Mouse (Mus musculus): ENCODE measurements at regions not wholly inside any gene's neighbourhood (a gene's known extent, or its start where the extent isn't known, plus 50 kb on each side); places are given as distances from the start of the nearest gene placed in this dataset.

DNA sequence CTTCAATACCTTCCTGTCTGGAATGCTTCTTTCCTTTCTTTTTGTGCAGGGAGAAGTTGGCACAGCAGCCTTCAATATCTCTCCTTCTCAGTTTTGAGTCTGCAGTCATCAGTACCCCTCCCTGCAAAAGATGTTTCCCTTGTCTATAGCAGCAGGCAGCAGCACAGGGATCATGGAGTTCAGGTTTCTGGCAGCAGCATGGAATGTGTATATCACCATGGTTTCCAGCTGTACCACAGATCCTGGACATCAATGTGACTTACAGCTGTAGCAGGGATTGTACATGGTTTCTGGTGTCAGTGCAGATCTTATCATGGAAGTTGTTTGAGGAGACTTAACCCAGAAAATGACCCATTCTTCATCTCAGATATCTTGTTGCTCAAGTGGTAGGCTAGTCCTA, 331.7 kb downstream of the Bmp2 start:
- H3K4me1 ChIP-seq (ENCODE audit: control insufficient read depth in 2 of 2, insufficient read depth in 2 of 2, low read length in 2 of 2, poor library complexity in 1 of 2), result no peaks in the 10 kb centered on the region
- in situ Hi-C loops (cut with MboI; ENCODE audit: low sequenced_read_pairs in 2 of 2, unreplicated experiment in 2 of 2), result no loop called here
- H3K9ac ChIP-seq (ENCODE audit: insufficient read depth, low read depth, low read length, poor library complexity, severe bottlenecking), result no peak overlapping the region
- TF ChIP-seq MAFK (IDR thresholded peaks at IDR 0.05; ENCODE audit: insufficient read depth, low read depth, low read length), result no peak
- TF ChIP-seq HCFC1 (IDR thresholded peaks at IDR 0.05; ENCODE audit: borderline replicate concordance, insufficient read depth, low read length), result no peak
- TF ChIP-seq CHD2 (IDR thresholded peaks at IDR 0.05; ENCODE audit: low read depth, low read length), result no peak
- TF ChIP-seq ZNF384 (IDR thresholded peaks at IDR 0.05; ENCODE audit: low read depth, low read length), result no peak
- TF ChIP-seq ZC3H11A (IDR thresholded peaks at IDR 0.05; ENCODE audit: borderline replicate concordance, low read depth, low read length), result no peak
- H3K36me3 ChIP-seq (ENCODE audit: control insufficient read depth, insufficient read depth, low read length, poor library complexity, severe bottlenecking), result no peaks in the 10 kb centered on the region
- H3K9me3 ChIP-seq (ENCODE audit: control insufficient read depth, insufficient read depth, low read depth, low read length), result no peaks in the 10 kb centered on the region
- H3K27ac ChIP-seq (ENCODE audit: insufficient read depth, low read depth, low read length, poor library complexity, severe bottlenecking), result no peak overlapping the region
- no peak for DNase-seq (ENCODE audit: low read depth, low spot score)
- no peak overlapping the region for H3K4me3 ChIP-seq (ENCODE audit: insufficient read depth in 1 of 2, low read depth in 1 of 2, low read length in 2 of 2, poor library complexity in 1 of 2, severe bottlenecking in 1 of 2)

DNA sequence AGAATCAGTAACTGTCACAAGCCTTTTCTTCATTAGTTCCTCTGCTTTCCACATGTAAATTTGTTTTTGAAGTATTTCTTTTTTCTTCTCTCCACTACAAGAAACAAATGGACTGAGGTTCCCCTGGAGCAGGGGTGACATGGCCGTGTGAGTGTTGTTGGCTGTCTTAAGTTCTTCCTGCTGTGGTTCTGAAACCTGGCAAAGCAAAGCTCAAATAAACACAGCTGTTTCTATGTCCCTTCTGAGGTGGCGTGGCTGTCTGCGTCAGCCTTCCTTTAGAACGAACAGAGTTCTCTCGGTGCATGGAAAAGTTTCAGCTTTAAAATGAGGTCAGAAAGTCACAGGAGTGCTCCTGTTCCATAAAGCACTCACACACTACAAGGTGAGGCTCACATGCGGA, 354.3 kb downstream of the Bmp2 start:
- Histone ChIP-seq H3K9ac (ENCODE audit: insufficient read depth, low read depth, low read length, poor library complexity, severe bottlenecking) (no peak overlapping the region), H3K27ac (ENCODE audit: insufficient read depth, low read depth, low read length, poor library complexity, severe bottlenecking) (no peak overlapping the region), H3K9me3 (ENCODE audit: control insufficient read depth, insufficient read depth, low read depth, low read length) (no peaks in the 10 kb centered on the region), H3K4me1 (ENCODE audit: control insufficient read depth in 2 of 2, insufficient read depth in 2 of 2, low read length in 2 of 2, poor library complexity in 1 of 2) (no peaks in the 10 kb centered on the region), H3K4me3 (ENCODE audit: insufficient read depth in 1 of 2, low read depth in 1 of 2, low read length in 2 of 2, poor library complexity in 1 of 2, severe bottlenecking in 1 of 2) (no peak overlapping the region), H3K36me3 (ENCODE audit: control insufficient read depth, insufficient read depth, low read length, poor library complexity, severe bottlenecking) (no peaks in the 10 kb centered on the region)
- in situ Hi-C loops (cut with MboI; ENCODE audit: low sequenced_read_pairs in 2 of 2, unreplicated experiment in 2 of 2), result no loop called here
- DNase-seq (ENCODE audit: low read depth, low spot score), result no peak
- no peak for TF ChIP-seq HCFC1 (IDR thresholded peaks at IDR 0.05; ENCODE audit: borderline replicate concordance, insufficient read depth, low read length)

Data from ES-E14 (cell line).